Mouse (Mus musculus) Patski (cell line): ENCODE data around the gene Slc1a3. TPM values are rescaled to one million over a fixed set of nuclear protein-coding genes. Genes with fewer than 3 reads are reported as not detected.

Source experiments
- ATAC-seq: fragments of 100-300 bp; one replicate; pipeline ENCODE4 v1.8.0; 2021
- CTCF ChIA-PET: fragments of 350-600 bp; sonication (Branson Sonifier 250); formaldehyde crosslinking; loops from one replicate; lab custom pipeline; 2022; ENCODE audit warnings: inconsistent platforms; lab: Charles Lee
- POLR2A ChIA-PET: fragments of 350-600 bp; sonication (Branson Sonifier 250); formaldehyde crosslinking; loops from one replicate; lab custom pipeline; 2022; ENCODE audit warnings: antibody characterized with exemption, inconsistent platforms; lab: Charles Lee
- DNase-seq: peaks from one replicate; pipeline ENCODE4 v3.0.0-alpha.2; 2011; ENCODE audit warnings: low read depth, low spot score
- H3K27me3 ChIP-seq: fragments of 371-371 bp; one replicate; pipeline ENCODE4 v1.5.1; 2021
- CTCF ChIP-seq: fragments of 100-300 bp; IDR thresholded peaks from one replicate; pipeline ENCODE4 v1.5.1; 2021
- in situ Hi-C: fragments of 300-500 bp; cut with MboI; formaldehyde crosslinking; loops from 3 replicates; pipeline ENCODE4 v1.11.1; 2018; ENCODE audit warnings: low pct_unique_long_range_greater_than_20kb, mixed read lengths
- polyA plus RNA-seq: library from polyadenylated mRNA; unstranded; gene quantifications from one replicate; pipeline ENCODE4 v1.2.3, GENCODE M21; 2021

Slc1a3 gene
- polyA plus RNA-seq, 1 experiment from 2014 or later, result 8.8 TPM

DNA sequence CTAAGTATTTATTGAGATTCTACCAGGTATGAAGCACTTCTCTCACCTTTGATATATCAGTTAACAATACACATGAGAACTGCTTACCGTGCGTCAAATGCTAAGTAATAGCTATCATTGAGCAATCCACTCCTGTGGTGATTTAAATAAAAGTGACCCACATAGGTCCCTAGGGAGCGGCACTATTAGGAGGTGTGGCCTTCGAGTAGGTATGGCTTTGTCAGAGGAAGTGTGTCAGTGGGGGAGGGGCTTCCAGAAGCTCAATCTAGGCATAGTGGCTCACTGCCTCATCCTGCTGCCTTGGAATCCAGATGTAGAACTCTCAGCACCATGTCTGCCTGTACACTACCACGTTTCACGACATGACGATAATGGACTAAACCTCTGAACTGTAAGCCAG is 18.3 kb upstream of the Slc1a3 start:
- in situ Hi-C loops, result no loop called here
- ChIA-PET CTCF (interaction anchor here (1.0 to 1.4 kb wide), 3 partner anchors 12 to 119 kb away, joined by 3 to 4 read pairs (median 4); no protein-coding TSS in a partner anchor), POLR2A (no interaction called here)
- no peak for ATAC-seq
- no peaks in the 10 kb centered on the region for H3K27me3 ChIP-seq
- TF ChIP-seq CTCF, result no peak
- no peak for DNase-seq

GRCm38 (mm10) chr15:8722386-8723100 is 12.0 kb upstream of the Slc1a3 start:
- no peaks in the 10 kb centered on the region for H3K27me3 ChIP-seq
- ATAC-seq (no peak), DNase-seq (no peak)
- CTCF ChIA-PET, result interaction anchor here (1.3 kb wide), 1 partner anchor 21 kb away, joined by 3 read pairs; no protein-coding TSS in a partner anchor
- in situ Hi-C loops, result no loop called here
- POLR2A ChIA-PET, result no interaction called here
- no peak for TF ChIP-seq CTCF

GRCm38 (mm10) chr15:8721746-8722145 is 11.2 kb upstream of the Slc1a3 start:
- CTCF ChIA-PET, result no interaction called here
- no peak for ATAC-seq
- H3K27me3 ChIP-seq, result no peaks in the 10 kb centered on the region
- in situ Hi-C loops, result no loop called here
- POLR2A ChIA-PET, result no interaction called here
- TF ChIP-seq CTCF, result no peak
- DNase-seq, result no peak

DNA sequence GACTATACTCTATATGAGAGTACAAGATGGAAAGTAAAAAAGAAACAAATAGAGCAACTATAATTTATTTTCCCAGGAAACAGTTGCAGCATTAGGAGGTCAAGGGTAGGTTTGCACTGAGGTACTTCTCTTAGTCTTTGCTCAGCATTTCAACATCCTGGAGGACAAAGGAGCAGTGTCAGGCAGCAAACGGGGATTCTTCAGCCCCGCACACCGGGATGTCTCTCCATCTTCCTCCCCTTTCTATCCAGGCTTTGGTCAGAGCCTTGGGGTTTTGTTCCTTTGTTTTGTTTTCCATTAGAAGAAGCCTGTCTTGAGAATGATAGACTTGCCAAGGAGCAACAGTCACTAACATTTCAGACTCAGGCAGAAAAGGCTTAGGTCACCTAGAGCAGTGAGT is 10.4 kb upstream of the Slc1a3 start:
- ChIA-PET CTCF (no interaction called here), POLR2A (no interaction called here)
- no peak for TF ChIP-seq CTCF
- in situ Hi-C loops, result no loop called here
- no peaks in the 10 kb centered on the region for H3K27me3 ChIP-seq
- ATAC-seq (no peak), DNase-seq (no peak)

- no peaks in the 10 kb centered on the region for H3K27me3 ChIP-seq
- in situ Hi-C loops, result no loop called here
- TF ChIP-seq CTCF, result no peak
- DNase-seq (no peak), ATAC-seq (no peak)
- ChIA-PET CTCF (interaction anchor here (0.9 kb wide), 1 partner anchor 12 kb away, joined by 3 read pairs; no protein-coding TSS in a partner anchor), POLR2A (no interaction called here)
These were observed 7.9 kb upstream of the Slc1a3 start for GRCm38 (mm10) chr15:8718496-8718895.

DNA sequence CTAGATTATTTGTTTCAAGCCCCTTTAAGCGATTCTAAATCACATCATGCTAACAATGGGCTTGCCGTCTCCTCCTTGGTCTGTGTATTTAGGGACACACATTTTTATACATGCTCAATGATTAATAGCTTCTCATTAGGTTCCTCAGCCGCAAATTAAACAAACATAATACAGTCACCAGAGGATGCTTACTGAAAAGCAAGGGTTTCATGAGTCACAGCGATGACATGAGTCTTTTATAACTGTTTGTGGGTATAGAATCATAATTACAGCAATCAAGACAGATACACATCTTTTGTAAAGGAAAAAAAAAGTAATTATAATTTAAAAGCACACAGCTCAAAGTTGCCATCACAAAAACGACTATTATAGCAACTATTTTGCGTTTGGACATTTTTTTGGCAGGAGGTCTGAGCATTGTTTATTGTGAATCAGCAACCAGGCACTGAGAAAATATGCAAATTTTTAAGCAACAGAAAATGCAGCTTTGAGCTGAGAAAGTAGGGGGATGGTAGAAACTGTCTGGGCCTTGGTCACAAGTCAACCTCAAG is 6.5 kb upstream of the Slc1a3 start:
- ChIA-PET CTCF (interaction anchor here (1.1 to 1.9 kb wide), 3 partner anchors 12 to 41 kb away, joined by 3 to 4 read pairs (median 3); no protein-coding TSS in a partner anchor), POLR2A (no interaction called here)
- H3K27me3 ChIP-seq, result no peaks in the 10 kb centered on the region
- in situ Hi-C loops, result no loop called here
- DNase-seq (no peak), ATAC-seq (no peak)
- no peak for TF ChIP-seq CTCF

GRCm38 (mm10) chr15:8716330-8716964 is 5.9 kb upstream of the Slc1a3 start:
- ATAC-seq, result no peak
- DNase-seq, result no peak
- ChIA-PET CTCF (interaction anchor here (1.1 to 1.9 kb wide), 3 partner anchors 13 to 42 kb away, joined by 3 to 4 read pairs (median 3); no protein-coding TSS in a partner anchor), POLR2A (no interaction called here)
- in situ Hi-C loops, result no loop called here
- no peak for TF ChIP-seq CTCF
- H3K27me3 ChIP-seq, result no peaks in the 10 kb centered on the region

- TF ChIP-seq CTCF, result no peak
- POLR2A ChIA-PET, result no interaction called here
- in situ Hi-C loops, result no loop called here
- no peak for ATAC-seq
- CTCF ChIA-PET, result no interaction called here
- DNase-seq, result no peak
- no peaks in the 10 kb centered on the region for H3K27me3 ChIP-seq
These were observed 5.1 kb upstream of the Slc1a3 start for GRCm38 (mm10) chr15:8715666-8716065.

DNA sequence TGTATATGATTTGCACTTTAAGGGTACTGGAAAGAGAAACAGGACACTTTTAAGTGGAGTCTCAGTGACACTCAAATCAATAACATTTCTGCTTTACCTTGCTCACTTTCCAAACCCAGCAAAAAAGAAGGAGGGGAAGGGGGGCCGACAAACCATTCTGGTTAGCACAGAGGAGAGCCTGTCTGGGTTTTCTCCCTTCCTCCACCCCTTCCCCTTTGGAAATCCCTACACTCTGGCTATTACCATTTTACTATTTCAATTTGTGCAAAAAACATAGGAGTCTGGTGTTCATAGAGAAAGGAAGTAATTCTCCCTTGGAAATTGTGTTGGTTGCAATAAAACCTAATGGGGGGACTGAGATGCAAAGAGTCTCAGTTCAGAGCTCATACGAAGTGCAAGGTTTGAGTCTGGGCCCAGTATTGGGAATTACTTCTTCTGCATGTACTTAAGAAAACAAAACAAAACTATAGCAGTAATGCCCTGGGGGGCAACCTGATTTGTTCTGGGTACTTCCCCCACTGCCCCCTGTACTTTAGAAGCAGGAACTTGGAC is 1.9 kb upstream of the Slc1a3 start:
- ChIA-PET CTCF (interaction anchor here (2.0 kb wide), 1 partner anchor 16 kb away, joined by 5 read pairs; no protein-coding TSS in a partner anchor), POLR2A (no interaction called here)
- ATAC-seq, result no peak
- no peaks in the 10 kb centered on the region for H3K27me3 ChIP-seq
- TF ChIP-seq CTCF, result no peak
- no peak for DNase-seq
- in situ Hi-C loops, result no loop called here

GRCm38 (mm10) chr15:8711630-8712310 is 1.2 kb upstream of the Slc1a3 start:
- no peaks in the 10 kb centered on the region for H3K27me3 ChIP-seq
- POLR2A ChIA-PET, result no interaction called here
- DNase-seq, result no peak
- no peak for ATAC-seq
- TF ChIP-seq CTCF, result no peak
- CTCF ChIA-PET, result interaction anchor here (2.0 kb wide), 1 partner anchor 15 kb away, joined by 5 read pairs; no protein-coding TSS in a partner anchor
- in situ Hi-C loops, result no loop called here
